Mouse (Mus musculus): ENCODE results near the gene Lrrc10.
"Not testable (repeated sequence)": the region's sequence is repeated elsewhere in the genome, so short reads cannot be mapped to it uniquely, and the experiment has no call there.

Gene Lrrc10

DNA sequence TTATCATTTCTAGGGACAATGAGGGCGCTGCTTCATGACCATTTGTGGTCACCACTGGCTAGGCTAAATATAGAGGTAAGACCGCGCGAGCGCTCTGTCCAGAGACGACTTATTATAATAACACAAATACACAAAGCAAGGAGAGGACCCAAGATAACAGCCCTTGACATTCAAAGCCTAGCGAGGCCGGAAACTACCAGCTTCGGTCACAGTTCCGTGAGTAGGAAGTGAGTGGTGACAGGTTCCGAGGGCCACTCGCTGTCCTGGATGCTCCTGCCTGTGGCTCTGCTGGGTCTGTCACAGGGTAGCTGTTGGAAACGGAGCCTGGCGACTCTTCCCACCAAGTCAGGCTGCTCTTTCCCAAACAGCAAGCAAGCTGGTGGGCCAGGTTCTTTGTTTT, 2.8 kb upstream of the Lrrc10 start:
- intact Hi-C loops (cut with DNase I) = no loop called here

GRCm38 (mm10) chr10:117043497-117044166, 1.5 kb upstream of the Lrrc10 start:
- intact Hi-C loops (cut with DNase I) = not testable (repeated sequence)

- intact Hi-C loops (cut with DNase I) = no loop called here
Observed at GRCm38 (mm10) chr10:117049253-117049652, 4.1 kb downstream of the Lrrc10 start.

DNA sequence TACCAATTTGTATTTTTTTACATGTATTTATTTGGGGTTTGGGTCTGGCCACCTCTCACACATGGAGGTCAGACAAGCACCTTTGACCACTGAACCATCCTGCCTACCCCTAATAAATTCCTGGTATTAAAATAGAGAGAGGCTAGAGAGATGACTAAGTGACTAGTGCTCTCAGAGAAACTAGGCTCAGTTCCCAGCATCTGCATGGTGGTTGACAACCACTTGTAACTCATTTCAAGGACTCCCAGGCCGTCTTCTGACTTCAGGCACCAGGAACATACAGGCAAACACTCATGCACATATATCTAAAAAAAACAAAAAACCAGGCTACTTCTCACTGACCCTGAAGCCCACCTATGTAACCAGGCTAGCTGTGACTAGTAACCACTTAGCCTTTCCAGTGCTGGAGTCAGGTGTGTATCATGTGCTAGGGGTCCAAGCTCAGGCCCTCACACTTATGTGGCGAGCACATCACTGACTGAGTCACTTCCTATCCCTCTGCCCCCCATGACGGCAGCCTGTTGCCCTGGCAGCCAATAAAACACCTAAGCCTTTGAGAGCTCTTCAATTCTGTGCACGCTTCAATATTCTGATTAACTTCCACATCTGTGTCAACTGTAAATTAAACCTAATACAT, 4.9 kb downstream of the Lrrc10 start:
- intact Hi-C loops (cut with DNase I) = no loop called here

GRCm38 (mm10) chr10:117055668-117056067, 10.5 kb downstream of the Lrrc10 start:
- intact Hi-C loops (cut with DNase I) = loop anchor here (5.0 kb wide), 1 partner anchor 152 kb away; no protein-coding TSS in a partner anchor

GRCm38 (mm10) chr10:117062894-117063253, 17.7 kb downstream of the Lrrc10 start:
- intact Hi-C loops (cut with DNase I) = no loop called here

DNA sequence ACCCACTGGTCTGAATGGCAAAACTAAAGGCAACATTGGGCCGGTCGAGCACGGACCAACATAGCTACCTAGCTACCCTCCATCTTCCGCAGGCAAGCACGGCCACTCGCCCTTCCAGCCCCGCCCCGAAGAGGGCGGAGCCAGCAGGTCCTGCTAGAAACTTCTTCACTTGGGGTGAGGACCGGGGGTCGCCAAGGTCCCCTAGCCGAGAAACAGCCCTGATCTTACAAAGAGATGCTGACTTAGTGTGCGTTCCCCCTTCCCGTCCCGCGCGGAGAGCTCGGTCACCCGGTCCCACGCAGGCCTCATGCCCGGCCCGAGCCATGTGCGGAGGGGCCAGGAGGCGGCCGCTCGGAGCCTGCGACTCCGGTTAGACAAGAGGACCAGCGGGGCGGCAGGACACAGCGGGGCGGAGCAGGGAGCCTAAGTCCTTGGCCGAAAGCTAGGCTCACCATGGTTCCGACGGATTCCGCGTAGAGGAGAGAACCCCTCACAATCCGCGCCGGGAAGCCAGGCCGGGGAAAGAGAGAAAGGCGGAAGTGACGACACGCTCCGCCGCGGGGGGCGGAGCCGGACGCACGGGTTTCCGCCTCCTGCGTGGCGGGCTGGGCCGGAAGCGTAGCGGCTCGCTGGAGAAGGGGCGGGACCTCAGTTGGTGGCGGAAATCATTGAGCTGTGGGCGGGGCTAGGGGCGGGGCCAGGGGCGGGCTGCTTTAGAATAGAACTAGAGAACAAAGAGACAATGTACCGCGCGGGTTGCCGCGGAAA, 18.3 kb downstream of the Lrrc10 start, which contains the start of gene Cct2:
Gene Cct2, minus strand, starts transcription at position 561 of the 768 bp plus-strand sequence.
- intact Hi-C loops (cut with DNase I) = no loop called here

DNA sequence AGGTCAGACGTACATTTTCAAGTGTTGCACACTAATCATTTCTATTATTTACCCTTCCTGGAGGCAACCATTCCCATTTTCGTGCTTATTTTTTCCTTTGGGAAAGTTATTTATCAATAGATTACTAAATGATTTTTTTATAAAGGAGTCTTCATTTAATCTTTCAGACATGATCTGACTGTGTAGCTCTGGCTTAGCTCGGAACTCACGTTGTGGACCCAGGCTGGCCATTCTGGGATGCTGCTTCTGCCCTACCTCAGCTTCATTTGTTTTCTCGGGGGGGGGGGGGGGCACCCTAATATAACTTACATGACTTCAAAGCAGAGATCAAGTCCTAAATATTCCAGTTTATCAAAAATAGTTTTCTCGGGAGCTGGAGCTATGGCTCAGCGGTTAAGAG, 18.9 kb downstream of the Lrrc10 start:
- intact Hi-C loops (cut with DNase I) = no loop called here

- intact Hi-C loops (cut with DNase I) = no loop called here
Observed at GRCm38 (mm10) chr10:117069109-117069508, 24.0 kb downstream of the Lrrc10 start.

DNA sequence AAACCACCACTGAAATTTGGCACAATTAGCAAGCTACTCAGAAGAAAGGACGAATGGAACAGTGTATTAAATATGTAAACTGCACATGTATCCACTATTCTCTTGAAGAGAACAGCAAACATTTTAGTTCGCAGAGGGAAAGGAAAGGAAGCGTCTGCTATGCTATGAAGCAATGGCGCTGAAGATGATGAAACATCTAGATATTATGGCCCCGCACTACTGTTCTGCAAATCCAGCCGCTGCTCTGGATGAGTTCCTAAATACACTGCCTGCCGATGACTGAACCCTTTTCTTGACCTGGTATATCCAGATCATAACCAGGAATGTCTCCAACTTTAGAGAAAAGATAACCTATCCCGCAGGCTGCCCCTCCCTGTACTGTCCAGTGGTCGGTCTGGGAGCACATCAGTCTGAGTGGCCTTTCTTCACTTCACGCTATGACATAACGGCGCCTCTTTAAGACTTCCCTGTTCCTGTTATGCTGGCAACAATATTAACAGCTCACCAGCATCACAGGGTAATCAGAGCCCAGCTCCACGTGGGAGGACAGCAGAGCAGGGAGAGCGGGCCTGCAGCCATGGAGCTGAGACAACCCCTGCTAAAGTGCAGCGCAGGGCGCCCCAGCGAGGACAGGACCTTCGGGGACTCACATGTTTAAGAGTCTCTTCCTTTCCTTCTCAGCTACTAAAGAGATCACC, 27.2 kb downstream of the Lrrc10 start:
- intact Hi-C loops (cut with DNase I) = no loop called here

DNA sequence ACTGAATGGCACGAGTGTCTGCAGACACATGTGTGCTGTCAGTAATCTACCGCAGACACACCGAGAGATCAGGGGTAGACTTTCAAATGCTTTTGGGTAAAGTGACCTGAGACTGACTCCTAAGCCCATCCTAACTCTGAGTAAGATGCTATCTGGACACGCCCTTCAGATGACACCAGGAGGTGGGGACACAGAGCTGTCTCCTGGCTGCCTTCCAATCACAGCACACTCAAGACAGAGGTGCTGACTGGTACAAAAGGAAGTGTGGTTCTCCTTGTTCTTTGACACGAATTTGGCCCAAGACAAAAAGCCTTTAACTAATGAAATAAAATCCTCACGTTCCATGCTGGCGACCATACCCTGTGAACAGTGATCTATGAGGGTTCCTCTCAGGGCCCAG, 28.0 kb downstream of the Lrrc10 start:
- intact Hi-C loops (cut with DNase I) = no loop called here

- intact Hi-C loops (cut with DNase I) = no loop called here
Observed at GRCm38 (mm10) chr10:117078284-117078683, 33.1 kb downstream of the Lrrc10 start.

DNA sequence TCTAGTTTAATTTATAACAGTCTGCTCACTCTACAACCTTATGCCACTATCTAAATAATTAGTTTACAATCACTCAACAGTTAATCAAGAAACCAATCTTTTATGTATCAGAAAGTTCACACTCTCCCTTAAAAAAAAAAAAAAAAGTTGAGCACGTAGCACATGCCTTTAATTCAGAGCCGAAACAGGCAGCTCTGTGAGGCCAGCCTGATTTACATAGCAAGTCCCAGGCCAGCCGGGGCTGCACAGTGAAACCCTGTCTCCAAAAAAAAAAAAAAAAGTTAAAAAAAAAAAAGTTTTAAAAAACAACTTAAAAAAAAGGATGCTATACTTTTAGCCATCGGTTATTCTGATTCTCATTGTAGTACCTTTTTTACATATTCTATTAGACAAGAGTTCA, 36.2 kb downstream of the Lrrc10 start:
- intact Hi-C loops (cut with DNase I) = loop anchor here (10.0 kb wide), 1 partner anchor 123 kb away; no protein-coding TSS in a partner anchor

- intact Hi-C loops (cut with DNase I) = loop anchor here (10.0 kb wide), 1 partner anchor 123 kb away; no protein-coding TSS in a partner anchor
Observed at GRCm38 (mm10) chr10:117081914-117082359, 36.8 kb downstream of the Lrrc10 start.

- intact Hi-C loops (cut with DNase I) = loop anchor here (10.0 kb wide), 1 partner anchor 115 kb away; no protein-coding TSS in a partner anchor
Observed at GRCm38 (mm10) chr10:117089628-117090027, 44.5 kb downstream of the Lrrc10 start.

DNA sequence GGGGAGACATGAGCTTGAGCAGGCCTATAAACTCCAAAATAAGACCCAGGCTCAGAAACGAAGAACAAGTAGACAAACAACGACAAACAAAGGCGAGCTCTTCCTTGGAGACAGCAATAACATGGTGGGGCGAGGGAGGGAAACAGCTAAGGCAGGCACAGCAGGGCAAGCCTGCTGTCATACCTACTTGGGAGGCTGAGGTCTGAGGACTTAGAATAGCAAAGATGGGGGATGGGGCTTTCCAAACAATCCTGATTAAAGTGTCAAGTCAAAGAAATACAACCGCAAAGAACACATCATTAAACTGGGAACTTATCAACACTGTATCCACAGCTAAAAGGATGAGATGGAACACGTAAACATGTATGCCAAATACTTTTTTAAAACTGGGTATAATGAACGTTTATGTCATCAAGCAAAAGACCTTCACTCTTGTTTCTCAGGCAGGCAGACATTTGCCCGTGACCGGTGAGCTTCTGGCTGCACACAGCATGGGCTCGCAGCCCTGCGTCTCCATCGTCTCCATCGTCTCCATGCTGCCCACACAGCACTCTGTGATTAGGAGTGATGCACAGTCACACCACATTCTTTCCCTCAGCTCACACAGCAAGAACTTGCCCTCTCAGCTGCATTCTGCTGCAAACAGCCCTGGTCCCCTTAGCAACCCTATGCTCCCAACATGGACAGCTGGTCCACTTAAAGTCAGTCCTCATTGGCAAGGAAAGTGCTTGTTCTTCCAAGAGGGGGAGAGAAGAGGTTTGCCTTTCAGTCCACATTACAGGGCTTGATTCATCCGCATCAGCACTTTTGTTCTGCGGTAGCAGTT, 49.6 kb downstream of the Lrrc10 start:
- intact Hi-C loops (cut with DNase I) = no loop called here

GRCm38 (mm10) chr10:117096096-117096495, 51.0 kb downstream of the Lrrc10 start:
- intact Hi-C loops (cut with DNase I) = no loop called here

All from adrenal gland (tissue).